Mouse (Mus musculus) intestine, embryonic 15.5 days (tissue): ENCODE measurements around the gene Pear1. TPM values are rescaled to one million over a fixed set of nuclear protein-coding genes. Genes with fewer than 3 reads are reported as not detected.
"Not testable (repeated sequence)": the region's sequence is repeated elsewhere in the genome, so short reads cannot be mapped to it uniquely, and the experiment has no call there.

Experiments used
- ATAC-seq: fragments of 200-750 bp; cut with Nextera tagmentation; 2 replicates; pipeline ENCODE4 v1.8.0; 2017; ENCODE audit warnings: moderate TSS enrichment, moderate library complexity
- H3K27ac ChIP-seq: fragments of 300-500 bp; sonication (generic); 2 replicates; pipeline ENCODE4 v1.5.1; 2015; ENCODE audit warnings: mild to moderate bottlenecking, inconsistent platforms
- H3K27me3 ChIP-seq: fragments of 300-500 bp; sonication (generic); replicated peaks from 2 replicates; pipeline ENCODE4 v1.6.1; 2015; ENCODE audit warnings: inconsistent platforms
- H3K36me3 ChIP-seq: fragments of 300-500 bp; sonication (generic); 2 replicates; pipeline ENCODE4 v1.6.1; 2015; ENCODE audit warnings: inconsistent platforms
- H3K4me1 ChIP-seq: fragments of 300-500 bp; sonication (generic); replicated peaks from 2 replicates; pipeline ENCODE4 v1.6.1; 2015; ENCODE audit warnings: inconsistent platforms
- H3K4me2 ChIP-seq: fragments of 300-500 bp; sonication (generic); replicated peaks from 2 replicates; pipeline ENCODE4 v1.6.1; 2015; ENCODE audit warnings: mild to moderate bottlenecking, inconsistent platforms
- H3K4me3 ChIP-seq: fragments of 300-500 bp; sonication (generic); replicated peaks from 2 replicates; pipeline ENCODE4 v1.5.1; 2015; ENCODE audit warnings: inconsistent platforms
- H3K9ac ChIP-seq: fragments of 300-500 bp; sonication (generic); 2 replicates; pipeline ENCODE4 v1.6.1; 2015; ENCODE audit warnings: inconsistent platforms
- H3K9me3 ChIP-seq: fragments of 300-500 bp; sonication (generic); 2 replicates; pipeline ENCODE4 v1.6.1; 2016; ENCODE audit warnings: inconsistent platforms
- WGBS: fragments of 180-500 bp; shearing (Covaris S2); methylation state at CpG from one replicate; pipeline ENCODE4 v1.1.7; 2015; 5-methylcytosine and 5-hydroxymethylcytosine counted together
- polyA plus RNA-seq: library from polyadenylated mRNA; unstranded; fragments of >200 nt; fragmentation: Nextera tagmentation; extraction: Ambion mirVana; gene quantifications from 2 replicates; pipeline ENCODE4 v1.2.1, GENCODE M21; 2015

The Pear1 gene
- 22.6 and 29.5 TPM in 2 replicates for polyA plus RNA-seq

- not testable (repeated sequence) for H3K27me3 ChIP-seq, ATAC-seq, H3K9me3 ChIP-seq, H3K4me1 ChIP-seq, H3K27ac ChIP-seq, H3K9ac ChIP-seq, H3K4me2 ChIP-seq, H3K36me3 ChIP-seq, H3K4me3 ChIP-seq
- WGBS, result 100% methylated on average over 1 of the region's 1 CpGs
These were observed at the start of gene Pear1 for GRCm38 (mm10) chr3:87824206-87824605. Pear1 (minus strand) TSS chr3:87824306.

DNA sequence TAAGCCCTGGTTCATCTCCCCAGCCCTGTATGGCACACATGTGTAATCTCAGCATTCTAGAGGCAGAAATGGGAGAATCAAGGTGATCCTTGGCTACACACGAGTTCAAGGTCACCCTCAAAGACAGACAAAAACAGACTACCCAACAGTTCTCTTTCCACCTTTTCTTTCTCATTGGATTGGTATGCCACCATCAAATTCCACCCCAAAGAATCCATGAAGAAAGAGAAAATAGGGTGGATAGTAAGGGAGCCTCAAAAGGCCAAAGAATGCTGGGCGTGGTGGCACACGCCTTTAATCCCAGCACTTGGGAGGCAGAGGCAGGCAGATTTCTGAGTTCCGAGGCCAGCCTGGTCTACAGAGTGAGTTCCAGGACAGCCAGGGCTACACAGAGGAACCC is 40.0 kb upstream of the Pear1 start:
- H3K27me3 ChIP-seq, ATAC-seq, H3K9me3 ChIP-seq, H3K4me2 ChIP-seq, H3K4me3 ChIP-seq, H3K4me1 ChIP-seq, H3K9ac ChIP-seq, H3K27ac ChIP-seq: not testable (repeated sequence)
- 92% methylated on average over 4 of the region's 4 CpGs for WGBS
- peaks cover 39% of the 10 kb centered on the region for H3K36me3 ChIP-seq

GRCm38 (mm10) chr3:87859813-87860212 is 35.7 kb upstream of the Pear1 start:
- peaks cover 44% of the 10 kb centered on the region for H3K36me3 ChIP-seq
- no peak for ATAC-seq
- WGBS, result 23% methylated on average over 3 of the region's 3 CpGs

GRCm38 (mm10) chr3:87857666-87858065 is 33.6 kb upstream of the Pear1 start:
- Histone ChIP-seq H3K9me3 (no peaks in the 10 kb centered on the region), H3K4me2 (no peak overlapping the region), H3K36me3 (peaks cover 35% of the 10 kb centered on the region), H3K9ac (no peak overlapping the region), H3K27me3 (no peaks in the 10 kb centered on the region), H3K27ac (no peak overlapping the region), H3K4me3 (no peak overlapping the region), H3K4me1 (0 out of 2 replicates have a peak, but pooled peaks cover 4% of the 10 kb centered on the region)
- WGBS, result 95% methylated on average over 8 of the region's 8 CpGs
- ATAC-seq, result no peak

More at GRCm38 (mm10) chr3:87859813-87860212, 35.7 kb upstream of the Pear1 start:
- Histone ChIP-seq H3K27ac (no peak overlapping the region), H3K9ac (no peak overlapping the region), H3K27me3 (no peaks in the 10 kb centered on the region), H3K9me3 (no peaks in the 10 kb centered on the region), H3K4me1 (0 out of 2 replicates have a peak, but pooled peaks cover 3% of the 10 kb centered on the region), H3K4me3 (no peak overlapping the region), H3K4me2 (no peak overlapping the region)

GRCm38 (mm10) chr3:87855936-87856335 is 31.8 kb upstream of the Pear1 start:
- ATAC-seq, result no peak
- peaks cover 27% of the 10 kb centered on the region for H3K36me3 ChIP-seq
- H3K4me2 ChIP-seq, result no peak overlapping the region
- H3K27ac ChIP-seq, result no peak overlapping the region
- no peak overlapping the region for H3K4me3 ChIP-seq
- H3K9ac ChIP-seq, result no peak overlapping the region
- 0 out of 2 replicates have a peak, but pooled peaks cover 4% of the 10 kb centered on the region for H3K4me1 ChIP-seq
- WGBS, result 82% methylated on average over 8 of the region's 8 CpGs
- no peaks in the 10 kb centered on the region for H3K9me3 ChIP-seq
- no peaks in the 10 kb centered on the region for H3K27me3 ChIP-seq

- H3K27ac ChIP-seq, result no peak overlapping the region
These were observed 30.9 kb upstream of the Pear1 start for GRCm38 (mm10) chr3:87854795-87855568.

GRCm38 (mm10) chr3:87849117-87849516 is 25.0 kb upstream of the Pear1 start:
- no peak overlapping the region for H3K27ac ChIP-seq
- no peak overlapping the region for H3K9ac ChIP-seq
- H3K36me3 ChIP-seq, result no peaks in the 10 kb centered on the region
- no peak for ATAC-seq
- no peak overlapping the region for H3K4me3 ChIP-seq
- H3K27me3 ChIP-seq, result no peaks in the 10 kb centered on the region
- H3K9me3 ChIP-seq, result no peaks in the 10 kb centered on the region
- H3K4me2 ChIP-seq, result no peak overlapping the region
- 77% methylated on average over 14 of the region's 14 CpGs for WGBS
- no peaks in the 10 kb centered on the region for H3K4me1 ChIP-seq

More at GRCm38 (mm10) chr3:87854795-87855568, 30.9 kb upstream of the Pear1 start:
- H3K4me1 ChIP-seq, result 0 out of 2 replicates have a peak, but pooled peaks cover 4% of the 10 kb centered on the region
- H3K36me3 ChIP-seq, result peaks cover 27% of the 10 kb centered on the region
- no peak overlapping the region for H3K9ac ChIP-seq
- WGBS, result 43% methylated on average over 7 of the region's 7 CpGs
- no peak overlapping the region for H3K4me3 ChIP-seq
- H3K4me2 ChIP-seq, result no peak overlapping the region
- ATAC-seq, result no peak
- H3K27me3 ChIP-seq, result no peaks in the 10 kb centered on the region
- no peaks in the 10 kb centered on the region for H3K9me3 ChIP-seq

DNA sequence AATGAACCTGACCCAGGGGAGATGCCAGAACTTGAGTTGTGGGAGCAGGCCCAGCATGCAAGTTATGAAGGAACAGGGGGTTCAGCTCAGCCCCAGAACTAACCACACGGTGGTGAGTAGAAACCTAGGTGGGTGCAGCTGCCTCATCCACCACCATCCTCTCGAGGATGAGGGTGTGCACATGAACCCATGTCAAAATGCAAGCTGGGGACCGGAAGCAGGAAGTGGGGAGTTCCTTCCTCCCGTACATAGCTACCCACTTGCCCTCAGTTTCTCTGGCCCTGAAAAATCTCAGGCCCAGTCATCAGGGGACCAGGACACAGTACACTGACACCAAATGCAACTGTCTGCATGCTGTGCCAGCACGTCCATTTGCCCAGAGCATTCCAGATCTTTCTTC is 23.6 kb upstream of the Pear1 start:
- WGBS, result 67% methylated on average over 5 of the region's 5 CpGs
- Histone ChIP-seq H3K4me3 (no peak overlapping the region), H3K4me1 (no peaks in the 10 kb centered on the region), H3K9me3 (no peaks in the 10 kb centered on the region), H3K27ac (no peak overlapping the region), H3K27me3 (no peaks in the 10 kb centered on the region), H3K9ac (no peak overlapping the region), H3K36me3 (no peaks in the 10 kb centered on the region), H3K4me2 (no peak overlapping the region)
- no peak for ATAC-seq

GRCm38 (mm10) chr3:87846650-87847110 is 22.6 kb upstream of the Pear1 start, which contains the start of gene Sh2d2a:
Sh2d2a (plus strand) TSS chr3:87846755.
- Histone ChIP-seq H3K27me3 (no peaks in the 10 kb centered on the region), H3K4me1 (no peaks in the 10 kb centered on the region), H3K4me2 (no peak within 1 kb of the TSS), H3K36me3 (no peaks in the 10 kb centered on the region), H3K9ac (no peak within 1 kb of the TSS), H3K4me3 (no peak within 1 kb of the TSS), H3K27ac (no peak within 1 kb of the TSS), H3K9me3 (no peaks in the 10 kb centered on the region)
- 75% methylated on average over 7 of the region's 7 CpGs for WGBS
- ATAC-seq, result no peak

DNA sequence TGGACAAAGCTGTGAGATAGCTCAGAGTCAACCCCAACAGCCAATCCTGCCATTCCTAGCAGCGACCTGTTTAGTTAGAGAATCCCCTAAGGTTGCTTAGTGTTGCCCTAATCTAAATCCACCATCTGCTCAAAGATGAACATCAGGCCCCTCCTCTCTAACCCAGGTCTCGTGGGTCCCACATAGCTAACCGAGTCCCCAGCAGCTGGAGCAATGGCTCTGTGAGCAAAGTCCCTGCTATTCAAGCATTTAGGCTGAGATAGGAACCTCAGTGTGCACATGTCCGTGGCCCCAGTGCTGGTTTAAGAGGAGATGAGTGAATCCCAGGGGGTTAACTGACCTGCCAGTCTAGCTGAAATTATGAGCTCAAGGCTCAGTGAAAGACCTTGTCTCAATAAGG is 22.1 kb upstream of the Pear1 start:
- no peaks in the 10 kb centered on the region for H3K9me3 ChIP-seq
- H3K4me1 ChIP-seq, result no peaks in the 10 kb centered on the region
- H3K36me3 ChIP-seq, result no peaks in the 10 kb centered on the region
- H3K27ac ChIP-seq, result no peak overlapping the region
- no peak overlapping the region for H3K9ac ChIP-seq
- WGBS, result 68% methylated on average over 4 of the region's 4 CpGs
- no peak for ATAC-seq
- no peaks in the 10 kb centered on the region for H3K27me3 ChIP-seq
- H3K4me2 ChIP-seq, result no peak overlapping the region
- H3K4me3 ChIP-seq, result no peak overlapping the region

- Histone ChIP-seq H3K27ac (no peak overlapping the region), H3K9ac (no peak overlapping the region), H3K27me3 (no peaks in the 10 kb centered on the region), H3K4me3 (no peak overlapping the region), H3K4me2 (no peak overlapping the region), H3K36me3 (no peaks in the 10 kb centered on the region), H3K4me1 (no peaks in the 10 kb centered on the region), H3K9me3 (no peaks in the 10 kb centered on the region)
- WGBS, result 75% methylated on average over 4 of the region's 4 CpGs
- ATAC-seq, result no peak
These were observed 20.9 kb upstream of the Pear1 start for GRCm38 (mm10) chr3:87844981-87845380.

DNA sequence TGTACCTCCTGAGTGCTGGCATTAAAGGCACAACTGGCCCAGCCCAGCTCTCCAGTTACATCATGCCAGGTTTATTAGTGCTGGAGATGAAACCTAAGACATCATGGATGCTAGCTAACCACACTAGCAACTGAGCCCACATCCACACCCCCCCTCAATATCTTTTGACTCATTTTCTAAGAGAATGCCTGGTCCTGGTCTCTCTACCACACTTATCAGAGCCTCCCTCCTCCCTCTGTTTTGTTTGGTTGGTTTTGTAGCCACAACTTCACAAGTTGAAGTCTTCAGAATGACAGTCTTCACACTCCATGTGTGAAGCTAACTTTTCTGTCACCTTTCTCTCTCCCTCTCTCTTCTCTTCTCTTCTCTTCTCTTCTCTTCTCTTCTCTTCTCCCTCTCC is 16.8 kb upstream of the Pear1 start:
- no peak for ATAC-seq
- Histone ChIP-seq H3K4me3 (no peak overlapping the region), H3K27me3 (no peaks in the 10 kb centered on the region), H3K36me3 (no peaks in the 10 kb centered on the region), H3K9ac (no peak overlapping the region), H3K9me3 (no peaks in the 10 kb centered on the region), H3K27ac (no peak overlapping the region), H3K4me1 (no peaks in the 10 kb centered on the region), H3K4me2 (no peak overlapping the region)

- Histone ChIP-seq H3K9ac (no peak overlapping the region), H3K36me3 (no peaks in the 10 kb centered on the region), H3K27me3 (no peaks in the 10 kb centered on the region), H3K4me2 (no peak overlapping the region), H3K4me3 (no peak overlapping the region), H3K27ac (no peak overlapping the region), H3K9me3 (no peaks in the 10 kb centered on the region), H3K4me1 (no peaks in the 10 kb centered on the region)
- WGBS, result 1% methylated on average over 4 of the region's 4 CpGs
- no peak for ATAC-seq
These were observed 14.5 kb upstream of the Pear1 start for GRCm38 (mm10) chr3:87838622-87839021.
